Mouse (Mus musculus): ENCODE measurements around the gene Fam222a. TPM values are rescaled to one million over a fixed set of nuclear protein-coding genes. Genes with fewer than 3 reads are reported as not detected.
A peak's percentile ranks its signal among the peaks of the same experiment; 100 is the strongest.

Fam222a gene
- polyA plus RNA-seq, 1 experiment from 2014 or later = 2.9 TPM

- H3K4me1 ChIP-seq = peaks cover 1% of the 10 kb centered on the region; the same call in 1 of the 2 replicates
- WGBS = 46% methylated on average over 9 of the region's 9 CpGs
- no peaks in the 10 kb centered on the region for H3K36me3 ChIP-seq
- H3K4me2 ChIP-seq = no peak overlapping the region
- no peaks in the 10 kb centered on the region for H3K9me3 ChIP-seq
- no peaks in the 10 kb centered on the region for H3K27me3 ChIP-seq (replicated peaks)
- 0 out of 2 replicates have a peak overlapping the region, but pooled peaks have one; percentile 3 for H3K27ac ChIP-seq
- no peak for ATAC-seq (ENCODE audit: insufficient read depth, low FRiP score, low read depth)
- no peak overlapping the region for H3K9ac ChIP-seq
- H3K4me3 ChIP-seq (replicated peaks) = no peak overlapping the region
These were observed 22.7 kb upstream of the Fam222a start for GRCm38 (mm10) chr5:114545076-114545475.

- no peak overlapping the region for H3K27ac ChIP-seq
- H3K4me3 ChIP-seq (replicated peaks) = no peak overlapping the region
- H3K9me3 ChIP-seq = no peaks in the 10 kb centered on the region
- H3K9ac ChIP-seq = no peak overlapping the region
- peaks cover 28% of the 10 kb centered on the region for H3K4me1 ChIP-seq
- 94% methylated on average over 10 of the region's 10 CpGs for WGBS
- H3K4me2 ChIP-seq = no peak overlapping the region
- ATAC-seq (ENCODE audit: insufficient read depth, low FRiP score, low read depth) = no peak
- no peaks in the 10 kb centered on the region for H3K36me3 ChIP-seq
- H3K27me3 ChIP-seq (replicated peaks) = no peaks in the 10 kb centered on the region
These were observed 18.8 kb upstream of the Fam222a start for GRCm38 (mm10) chr5:114548976-114549375.

GRCm38 (mm10) chr5:114549770-114550169, 18.0 kb upstream of the Fam222a start:
- no peak overlapping the region for H3K4me3 ChIP-seq (replicated peaks)
- no peak overlapping the region for H3K4me2 ChIP-seq
- no peaks in the 10 kb centered on the region for H3K36me3 ChIP-seq
- no peaks in the 10 kb centered on the region for H3K9me3 ChIP-seq
- no peak overlapping the region for H3K27ac ChIP-seq
- H3K27me3 ChIP-seq (replicated peaks) = no peaks in the 10 kb centered on the region
- no peak for ATAC-seq (ENCODE audit: insufficient read depth, low FRiP score, low read depth)
- H3K4me1 ChIP-seq = peaks cover 28% of the 10 kb centered on the region
- H3K9ac ChIP-seq = no peak overlapping the region
- WGBS = 65% methylated on average over 3 of the region's 3 CpGs

GRCm38 (mm10) chr5:114550431-114550830, 17.4 kb upstream of the Fam222a start:
- Histone ChIP-seq H3K9me3 (no peaks in the 10 kb centered on the region), H3K4me3 (replicated peaks) (no peak overlapping the region), H3K27ac (no peak overlapping the region), H3K27me3 (replicated peaks) (no peaks in the 10 kb centered on the region), H3K36me3 (no peaks in the 10 kb centered on the region), H3K4me2 (no peak overlapping the region), H3K4me1 (peaks cover 28% of the 10 kb centered on the region), H3K9ac (no peak overlapping the region)
- ATAC-seq (ENCODE audit: insufficient read depth, low FRiP score, low read depth) = 0 out of 2 replicates have a peak, but pooled peaks have one; percentile 25
- 35% methylated on average over 7 of the region's 7 CpGs for WGBS

GRCm38 (mm10) chr5:114550886-114551492, 16.8 kb upstream of the Fam222a start:
- Histone ChIP-seq H3K9ac (no peak overlapping the region), H3K4me1 (peaks cover 28% of the 10 kb centered on the region), H3K4me3 (replicated peaks) (no peak overlapping the region), H3K4me2 (no peak overlapping the region), H3K27me3 (replicated peaks) (no peaks in the 10 kb centered on the region), H3K9me3 (no peaks in the 10 kb centered on the region), H3K27ac (peak overlapping the region; percentile 64; the same call in 1 of the 2 replicates), H3K36me3 (no peaks in the 10 kb centered on the region)
- peak; percentile 41; the same call in 1 of the 2 replicates for ATAC-seq (ENCODE audit: insufficient read depth, low FRiP score, low read depth)
- 16% methylated on average over 6 of the region's 6 CpGs for WGBS

- Histone ChIP-seq H3K27ac (no peak overlapping the region), H3K9me3 (no peaks in the 10 kb centered on the region), H3K4me2 (no peak overlapping the region), H3K4me3 (replicated peaks) (no peak overlapping the region), H3K4me1 (peaks cover 32% of the 10 kb centered on the region), H3K27me3 (replicated peaks) (no peaks in the 10 kb centered on the region), H3K36me3 (no peaks in the 10 kb centered on the region), H3K9ac (no peak overlapping the region)
- no peak for ATAC-seq (ENCODE audit: insufficient read depth, low FRiP score, low read depth)
- WGBS = 46% methylated on average over 13 of the region's 13 CpGs
These were observed 15.2 kb upstream of the Fam222a start for GRCm38 (mm10) chr5:114552507-114553208.

- no peak overlapping the region for H3K4me2 ChIP-seq
- H3K9me3 ChIP-seq = no peaks in the 10 kb centered on the region
- peaks cover 32% of the 10 kb centered on the region for H3K4me1 ChIP-seq
- H3K27me3 ChIP-seq (replicated peaks) = no peaks in the 10 kb centered on the region
- no peak for ATAC-seq (ENCODE audit: insufficient read depth, low FRiP score, low read depth)
- 48% methylated on average over 8 of the region's 8 CpGs for WGBS
- no peaks in the 10 kb centered on the region for H3K36me3 ChIP-seq
- no peak overlapping the region for H3K4me3 ChIP-seq (replicated peaks)
- H3K27ac ChIP-seq = no peak overlapping the region
- H3K9ac ChIP-seq = no peak overlapping the region
These were observed 14.1 kb upstream of the Fam222a start for GRCm38 (mm10) chr5:114553706-114554105.

GRCm38 (mm10) chr5:114555424-114555823, 12.4 kb upstream of the Fam222a start:
- Histone ChIP-seq H3K4me3 (replicated peaks) (no peak overlapping the region), H3K27me3 (replicated peaks) (no peaks in the 10 kb centered on the region), H3K4me1 (peaks cover 28% of the 10 kb centered on the region), H3K36me3 (no peaks in the 10 kb centered on the region), H3K9me3 (no peaks in the 10 kb centered on the region), H3K4me2 (no peak overlapping the region), H3K9ac (no peak overlapping the region), H3K27ac (no peak overlapping the region)
- 91% methylated on average over 2 of the region's 2 CpGs for WGBS
- no peak for ATAC-seq (ENCODE audit: insufficient read depth, low FRiP score, low read depth)

GRCm38 (mm10) chr5:114556109-114556508, 11.7 kb upstream of the Fam222a start:
- Histone ChIP-seq H3K4me2 (no peak overlapping the region), H3K36me3 (no peaks in the 10 kb centered on the region), H3K4me1 (peaks cover 26% of the 10 kb centered on the region), H3K4me3 (replicated peaks) (no peak overlapping the region), H3K9ac (no peak overlapping the region), H3K9me3 (no peaks in the 10 kb centered on the region), H3K27me3 (replicated peaks) (no peaks in the 10 kb centered on the region), H3K27ac (no peak overlapping the region)
- 65% methylated on average over 11 of the region's 11 CpGs for WGBS
- no peak for ATAC-seq (ENCODE audit: insufficient read depth, low FRiP score, low read depth)

- Histone ChIP-seq H3K4me3 (replicated peaks) (no peak overlapping the region), H3K9ac (no peak overlapping the region)
- WGBS = 40% methylated on average over 20 of the region's 20 CpGs
These were observed 9.8 kb upstream of the Fam222a start for GRCm38 (mm10) chr5:114557765-114558731.

GRCm38 (mm10) chr5:114560533-114560936, 7.3 kb upstream of the Fam222a start:
- WGBS = 14% methylated on average over 9 of the region's 9 CpGs
- H3K9ac ChIP-seq = no peak overlapping the region
- no peaks in the 10 kb centered on the region for H3K27me3 ChIP-seq (replicated peaks)
- H3K4me1 ChIP-seq = peaks cover 14% of the 10 kb centered on the region
- no peaks in the 10 kb centered on the region for H3K9me3 ChIP-seq
- H3K4me3 ChIP-seq (replicated peaks) = no peak overlapping the region
- ATAC-seq (ENCODE audit: insufficient read depth, low FRiP score, low read depth) = peak; percentile 66
- H3K27ac ChIP-seq = peak overlapping the region; percentile 70
- H3K4me2 ChIP-seq = peak overlapping the region; percentile 25
- H3K36me3 ChIP-seq = no peaks in the 10 kb centered on the region

More at GRCm38 (mm10) chr5:114557765-114558731, 9.8 kb upstream of the Fam222a start:
- Histone ChIP-seq H3K9me3 (no peaks in the 10 kb centered on the region), H3K4me2 (no peak overlapping the region), H3K4me1 (peaks cover 14% of the 10 kb centered on the region), H3K27ac (peak overlapping the region; percentile 76), H3K27me3 (replicated peaks) (no peaks in the 10 kb centered on the region), H3K36me3 (no peaks in the 10 kb centered on the region)
- peak; percentile 74 for ATAC-seq (ENCODE audit: insufficient read depth, low FRiP score, low read depth)

Data from stomach, embryonic 15.5 days (tissue).